Mouse (Mus musculus) right cerebral cortex, postnatal 10 days (tissue): ENCODE measurements around the gene Optc.

Source experiments
- DNase-seq, 2 experiments: peaks; one replicate each; pipeline ENCODE4 v3.0.0; 2021; ENCODE audit warnings: low spot score in 2 of 2

Gene Optc

DNA sequence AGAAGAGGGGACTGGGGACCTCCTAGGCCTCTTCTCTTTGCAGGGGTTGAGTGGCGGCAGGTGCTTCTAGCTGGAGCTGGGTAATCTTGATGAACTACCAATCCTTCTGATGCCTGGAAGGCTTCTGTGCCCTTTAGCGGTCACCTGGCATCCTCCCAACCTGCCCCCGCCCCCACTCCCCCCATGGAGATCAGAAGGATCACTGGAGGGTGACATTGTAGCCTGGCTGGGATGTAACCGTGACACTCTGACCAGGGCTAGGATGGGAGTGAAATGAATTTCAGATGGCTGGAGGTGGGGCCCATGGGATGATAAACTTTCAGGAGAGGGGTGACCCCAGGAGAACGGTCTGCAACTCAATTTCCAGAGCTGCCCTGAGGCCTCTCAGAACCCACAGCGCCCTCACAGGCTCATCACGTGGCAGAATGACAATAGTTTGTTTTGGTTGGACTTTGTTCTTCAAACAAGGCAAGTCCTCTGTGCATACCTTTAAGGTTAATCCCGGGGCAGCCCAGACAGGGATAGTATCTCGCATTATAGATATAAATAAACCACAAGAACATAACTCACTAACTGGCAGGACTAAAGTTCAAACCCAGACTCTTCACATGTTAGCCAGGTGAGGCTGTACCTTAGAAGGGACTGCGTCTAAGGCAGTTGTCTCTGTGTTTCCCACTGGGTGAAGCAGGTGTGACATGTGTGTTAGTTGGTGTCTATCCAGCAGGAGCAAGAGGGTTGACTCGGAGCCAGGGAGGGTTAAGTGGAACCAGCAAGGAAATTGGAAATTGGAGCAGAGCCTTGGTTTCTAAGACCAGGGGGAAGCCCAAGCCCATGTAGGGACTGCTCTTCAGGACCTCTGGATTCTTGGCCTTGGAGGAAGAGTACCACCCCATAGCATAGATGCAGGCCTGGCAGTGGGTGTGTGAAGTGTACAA, 25.2 kb downstream of the Optc start:
- DNase-seq, result no peak

DNA sequence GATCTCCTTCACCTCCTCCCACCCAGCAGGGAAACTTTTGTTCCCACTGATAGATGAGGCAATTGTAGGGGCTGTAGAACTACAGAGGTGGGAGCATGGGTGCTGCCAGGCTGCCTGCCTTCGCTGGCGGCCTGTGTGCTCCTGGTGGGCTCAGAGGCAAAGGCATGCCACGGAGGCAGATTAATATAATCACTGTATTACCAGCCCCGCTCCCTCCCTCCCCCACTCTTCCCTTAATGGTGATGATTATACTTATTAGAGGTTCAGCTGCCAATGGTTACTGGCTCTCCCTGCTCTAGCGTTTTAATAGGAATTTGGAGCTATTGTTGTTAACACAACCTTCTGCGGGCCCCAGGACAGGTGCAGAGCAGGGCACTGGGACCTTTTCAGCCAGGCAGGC, 26.0 kb downstream of the Optc start:
- DNase-seq, result no peak

DNA sequence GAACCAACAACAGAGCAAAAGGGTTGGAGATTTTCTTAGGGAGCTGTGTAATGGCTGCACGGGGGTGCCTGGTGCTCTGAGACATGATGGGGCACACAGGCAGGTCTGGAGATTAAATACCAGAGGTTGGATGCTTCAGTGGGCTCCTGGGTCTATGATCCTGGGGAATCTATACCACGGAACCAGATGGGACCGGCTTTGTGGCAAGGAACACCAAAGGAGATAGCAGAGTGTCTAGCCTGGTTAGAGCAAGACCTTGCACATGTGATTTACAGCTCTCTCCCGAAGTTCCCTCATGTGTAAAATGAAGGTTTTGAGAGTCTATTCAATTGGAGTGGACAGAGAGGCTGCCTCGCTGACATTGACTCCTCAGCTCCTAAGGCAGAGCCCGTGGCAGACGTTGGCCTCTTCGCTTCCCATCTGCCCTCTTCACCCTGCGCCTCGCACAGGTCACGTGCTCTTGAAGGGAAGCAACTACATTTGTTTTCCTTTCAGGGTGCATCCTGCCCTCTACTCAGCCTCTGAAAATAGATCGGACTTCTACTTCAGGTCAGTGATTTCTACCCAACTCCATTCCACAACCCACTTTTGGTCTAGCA, 28.9 kb downstream of the Optc start:
- no peak for DNase-seq

DNA sequence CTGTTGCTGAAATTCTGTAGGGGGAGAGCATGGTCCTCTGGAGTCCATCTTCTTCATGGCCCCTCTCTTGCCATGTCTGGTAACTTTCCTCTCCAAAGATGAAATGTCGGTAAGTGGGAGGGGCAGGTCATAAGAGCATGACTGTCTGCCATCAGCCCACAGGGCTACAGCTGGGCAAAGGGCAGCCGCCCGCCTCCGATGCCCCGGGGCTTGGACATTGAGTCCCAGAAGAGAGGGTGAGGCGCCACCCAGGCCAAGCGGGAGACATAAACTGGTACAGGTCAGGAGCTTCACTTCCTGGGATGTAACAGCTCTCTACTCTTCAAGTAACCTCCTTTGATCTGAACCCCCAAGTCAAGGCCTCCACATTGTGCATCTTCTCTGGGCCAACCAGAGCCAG, 30.9 kb downstream of the Optc start:
- DNase-seq, result no peak

DNA sequence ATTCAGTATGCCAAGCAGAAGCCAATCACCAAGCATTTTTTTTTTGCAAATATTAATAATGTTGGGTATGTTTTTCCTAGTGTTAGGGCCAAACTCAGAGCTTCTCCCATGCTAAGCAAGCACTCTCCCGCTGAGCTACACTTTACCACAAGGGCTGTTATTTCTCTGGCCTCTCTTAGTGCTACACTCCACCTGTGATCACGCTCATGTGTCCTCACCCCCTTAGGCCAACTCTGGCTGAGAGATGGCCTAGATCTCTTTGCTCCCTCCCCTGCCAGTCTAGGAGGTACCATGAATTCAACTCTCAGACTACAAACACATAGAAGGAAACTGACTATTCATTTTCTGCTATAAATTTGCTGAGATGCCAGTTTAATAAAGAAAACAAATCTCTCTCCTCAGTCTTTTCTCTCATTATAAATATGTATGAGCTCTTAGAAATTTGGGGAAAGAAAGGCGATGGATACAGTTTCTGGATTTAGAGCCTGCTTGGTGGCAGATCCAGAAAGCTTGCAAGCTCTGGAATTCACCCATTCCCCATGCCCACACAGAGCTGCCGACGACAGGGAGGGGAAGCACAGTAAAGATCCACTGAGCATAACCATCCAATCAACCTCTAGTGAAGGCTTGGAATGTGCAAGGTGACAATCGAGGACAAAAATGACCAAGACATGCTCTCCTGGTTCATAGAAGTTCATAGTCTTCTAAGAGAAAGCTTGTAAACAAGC, 34.5 kb downstream of the Optc start:
- DNase-seq, result no peak

DNA sequence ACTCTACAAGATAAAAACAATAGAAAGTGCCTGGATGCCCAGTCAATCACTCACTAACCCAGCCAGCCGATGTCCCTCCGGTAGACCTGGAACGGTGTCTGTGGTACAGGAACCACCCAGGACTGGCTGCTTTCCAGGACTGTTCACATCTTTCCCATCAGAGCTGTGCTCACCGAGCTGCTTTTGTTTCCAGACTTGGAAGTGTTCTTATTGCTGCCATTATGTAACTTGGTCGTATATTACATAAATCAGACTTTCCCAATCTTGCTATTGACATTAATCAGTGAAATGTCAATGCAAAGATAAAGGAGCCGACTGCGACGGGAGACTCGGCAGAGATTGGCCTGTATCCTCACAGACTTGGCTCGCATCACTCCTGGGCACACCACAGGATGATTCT, 36.6 kb downstream of the Optc start:
- peak in 1 of 2 experiments; percentile 20 for DNase-seq

DNA sequence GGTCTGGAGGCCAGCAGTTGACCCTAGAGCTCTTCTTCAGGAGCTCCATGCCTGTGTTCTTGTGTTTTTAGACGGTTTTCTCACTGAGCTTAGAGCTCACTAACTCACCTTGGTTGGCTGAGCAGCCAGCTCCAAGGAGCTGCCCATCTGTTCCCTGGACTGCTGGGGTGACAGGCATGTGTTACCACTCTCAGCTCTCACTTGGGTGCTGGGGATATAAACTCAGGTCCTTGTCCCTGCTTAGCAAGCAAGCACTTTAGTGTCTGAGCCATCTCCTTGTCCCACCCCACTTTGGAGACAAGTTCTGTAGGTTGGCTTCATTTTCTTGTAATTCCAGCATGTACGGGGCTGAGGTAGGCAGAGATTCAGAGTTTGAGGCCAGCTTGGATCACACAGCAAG, 38.6 kb downstream of the Optc start:
- DNase-seq, result no peak

DNA sequence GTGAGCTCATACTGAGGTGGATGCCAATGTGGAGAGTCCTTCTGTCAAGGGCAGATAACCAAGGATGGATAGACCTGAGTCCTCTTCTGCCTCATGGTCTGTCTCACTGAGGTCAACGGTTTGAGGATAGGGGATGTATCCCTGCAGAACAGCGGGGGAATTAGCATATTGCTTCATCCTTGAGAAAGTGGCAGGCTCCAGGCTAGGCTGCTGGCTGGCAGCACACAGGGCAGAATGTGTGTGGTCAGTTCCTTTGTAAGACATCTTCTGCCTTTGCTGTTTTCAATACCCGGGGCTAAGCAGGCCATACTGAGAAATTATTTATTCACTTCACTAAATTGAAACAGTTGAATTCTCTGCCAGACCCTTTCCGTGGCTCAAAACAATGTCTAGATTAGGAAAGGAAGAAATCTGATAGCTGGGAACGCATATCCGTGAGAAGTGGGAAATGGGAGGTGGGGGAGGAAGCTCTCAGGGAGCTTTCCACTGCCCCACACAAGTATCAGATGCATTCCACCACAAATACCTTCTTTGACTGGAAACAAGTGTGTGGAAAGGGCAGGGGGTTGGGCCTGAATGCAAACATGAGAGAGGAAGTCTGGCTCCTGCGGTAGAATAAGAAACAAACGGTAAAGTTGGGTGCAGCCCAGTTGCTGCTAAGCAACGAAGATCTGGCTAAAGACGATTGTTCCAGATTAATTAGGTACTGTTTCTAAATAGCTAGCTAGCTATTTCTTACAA, 44.4 kb downstream of the Optc start:
- peak; percentile 67 to 77 for DNase-seq

DNA sequence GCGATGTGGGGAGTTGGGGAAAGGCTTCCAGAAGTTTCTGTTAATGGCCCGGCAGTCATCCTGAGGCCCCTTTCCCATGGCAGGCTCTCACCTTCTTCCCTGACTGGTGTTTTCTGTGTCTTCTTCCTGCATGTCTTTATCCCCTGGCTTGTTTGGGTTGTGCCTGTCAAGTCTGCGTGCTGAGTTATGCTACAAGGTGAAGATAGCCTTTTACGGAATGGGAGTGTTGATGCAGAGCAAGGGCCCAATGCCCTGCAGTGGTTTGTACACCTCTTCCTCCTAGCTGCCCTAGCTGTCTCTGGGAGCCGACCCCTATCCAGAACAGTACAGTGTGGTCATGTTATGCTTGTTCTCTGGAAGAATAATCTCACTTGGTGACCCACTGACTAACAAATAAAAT, 46.8 kb downstream of the Optc start:
- DNase-seq, result peak in 1 of 2 experiments; percentile 9

DNA sequence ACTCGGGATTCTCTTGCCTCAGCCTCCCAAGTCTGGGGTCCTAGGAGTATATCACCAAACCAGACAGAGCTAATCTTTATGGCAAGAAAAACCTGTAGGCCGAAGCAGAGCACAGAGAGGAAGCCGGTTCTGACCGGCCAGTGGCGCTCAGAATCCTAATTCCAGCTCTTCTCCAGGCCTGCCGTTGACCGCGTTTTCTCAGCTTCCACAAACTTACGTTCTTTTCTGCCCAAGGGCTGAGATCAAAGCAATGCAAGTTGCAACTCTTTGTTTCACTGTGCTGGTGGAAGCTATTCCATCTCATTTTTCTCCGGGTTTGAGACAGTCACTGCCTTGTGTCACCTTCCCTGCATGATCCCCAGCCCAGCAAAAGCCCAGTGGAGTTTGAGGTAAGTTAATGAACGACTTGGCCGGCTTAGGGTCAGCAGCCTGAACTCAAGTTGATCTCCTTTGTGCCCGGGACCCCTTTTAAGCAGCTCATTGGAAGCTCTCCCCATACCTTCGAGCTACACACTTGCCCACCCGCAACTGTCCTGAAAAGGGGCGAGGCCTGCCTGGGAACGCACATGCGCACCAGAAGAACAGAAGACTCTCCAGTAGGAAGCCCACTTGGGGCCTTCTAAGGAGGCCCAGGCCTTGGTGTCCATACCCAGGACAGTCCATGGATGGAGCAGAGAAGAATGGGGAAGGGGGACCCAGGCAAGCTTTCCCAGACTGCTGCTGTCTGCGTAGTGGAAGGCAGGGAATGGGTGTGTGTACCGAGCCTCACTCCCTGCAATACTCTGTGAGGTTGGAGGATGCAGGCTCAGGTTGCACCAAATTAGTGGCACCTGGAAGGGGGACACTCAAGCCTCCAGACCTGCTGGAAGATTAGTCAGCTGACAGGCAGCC, 47.7 kb downstream of the Optc start:
- DNase-seq, result peak in 1 of 2 experiments; percentile 17

DNA sequence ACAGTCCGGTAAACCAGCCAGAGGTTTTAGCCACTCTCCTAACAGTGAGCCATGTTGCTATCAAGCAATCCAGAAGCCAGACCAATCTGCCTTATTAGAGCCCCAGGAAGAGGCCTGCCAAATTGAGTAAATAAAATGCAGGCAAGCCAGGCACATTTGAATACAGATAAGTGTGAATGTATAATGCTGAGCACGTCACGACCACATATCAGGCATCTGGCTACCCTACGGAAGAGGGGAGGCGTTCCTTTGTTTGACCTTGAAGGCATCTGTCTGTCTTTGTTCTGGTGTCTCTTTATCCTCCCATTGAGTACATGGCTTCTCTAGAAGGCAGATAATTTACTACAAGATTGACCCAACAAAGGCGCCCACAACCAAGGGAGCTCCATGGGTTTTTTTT, 48.5 kb downstream of the Optc start:
- no peak for DNase-seq

DNA sequence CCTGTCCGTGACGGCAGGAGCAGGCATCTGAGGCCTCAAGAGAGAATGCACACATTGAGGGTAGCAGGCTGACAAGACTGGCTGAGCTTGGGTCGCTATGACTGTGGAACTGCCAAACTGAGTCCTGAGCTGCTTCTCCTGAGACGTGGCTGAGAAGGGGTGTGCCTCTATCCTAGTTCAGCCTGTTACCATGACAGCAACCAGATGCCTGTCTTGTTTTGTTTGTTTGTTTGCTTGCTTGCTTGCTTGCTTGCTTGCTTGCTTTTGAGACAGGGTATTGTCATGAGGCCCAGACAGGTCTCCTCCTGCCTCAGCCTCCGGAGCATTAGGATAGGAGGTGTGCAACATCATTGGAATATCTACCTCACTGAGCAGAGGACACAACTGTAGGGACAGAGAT, 50.0 kb downstream of the Optc start:
- peak in 1 of 2 experiments; percentile 18 for DNase-seq

DNA sequence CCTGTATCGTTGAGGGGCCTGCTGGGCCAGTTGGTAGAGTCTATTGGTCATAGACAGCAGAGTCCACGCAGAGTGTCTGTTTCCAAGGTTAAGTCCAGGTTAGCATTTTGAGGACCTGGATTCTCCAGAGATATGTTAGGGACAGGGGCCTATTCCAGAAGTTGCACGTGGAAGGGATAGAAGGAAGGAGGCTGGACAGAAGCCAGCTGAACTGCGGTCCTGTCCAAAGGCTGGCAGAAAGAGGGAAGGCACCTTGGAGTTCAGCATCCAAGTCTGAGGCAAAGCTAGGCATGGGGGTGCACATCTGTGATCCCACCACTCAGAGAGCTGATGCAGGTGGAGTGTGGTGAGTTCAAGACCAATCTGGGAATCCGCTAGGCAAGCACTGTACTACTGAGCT, 50.6 kb downstream of the Optc start:
- DNase-seq, result no peak

DNA sequence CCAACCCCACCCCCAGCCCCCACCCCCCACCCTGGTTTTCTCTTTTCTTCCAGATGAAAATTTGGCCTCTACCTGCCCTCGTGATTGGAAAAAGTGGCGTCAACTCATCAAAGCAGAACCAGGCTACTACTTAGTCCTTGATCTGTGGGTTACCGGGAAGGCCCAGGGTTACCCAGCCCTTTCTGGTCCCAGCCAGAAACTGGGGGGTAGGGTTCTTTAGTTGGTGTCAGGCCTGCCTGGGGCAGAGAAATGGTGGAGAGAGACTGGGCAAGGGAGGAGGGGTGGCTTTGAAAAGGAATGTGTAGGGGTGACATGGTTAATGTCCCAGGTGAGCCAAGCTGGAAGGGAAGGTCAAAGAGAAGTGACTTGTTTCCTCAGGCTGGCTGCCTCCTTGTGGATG, 51.1 kb downstream of the Optc start:
- no peak for DNase-seq

DNA sequence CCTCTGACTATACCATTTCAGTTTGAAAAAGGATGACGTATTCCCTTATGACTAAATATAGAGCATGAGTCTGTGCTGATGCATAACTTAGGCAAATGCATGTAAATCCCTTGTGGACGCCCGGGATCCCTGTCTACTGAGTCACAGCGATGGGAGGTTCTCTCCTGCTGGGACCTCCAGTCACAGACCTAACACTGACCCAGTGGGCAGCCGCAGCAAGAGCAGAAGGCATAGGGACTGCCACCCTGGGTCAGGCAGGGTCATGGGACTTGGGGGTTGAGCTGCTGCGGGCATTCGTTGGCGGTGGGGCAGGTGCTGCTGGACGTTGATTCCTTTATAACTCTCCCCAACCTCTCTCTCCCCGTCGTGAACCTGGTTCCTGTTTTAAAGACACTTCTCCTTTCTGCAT, 51.7 kb downstream of the Optc start:
- peak in 1 of 2 experiments; percentile 53 for DNase-seq

DNA sequence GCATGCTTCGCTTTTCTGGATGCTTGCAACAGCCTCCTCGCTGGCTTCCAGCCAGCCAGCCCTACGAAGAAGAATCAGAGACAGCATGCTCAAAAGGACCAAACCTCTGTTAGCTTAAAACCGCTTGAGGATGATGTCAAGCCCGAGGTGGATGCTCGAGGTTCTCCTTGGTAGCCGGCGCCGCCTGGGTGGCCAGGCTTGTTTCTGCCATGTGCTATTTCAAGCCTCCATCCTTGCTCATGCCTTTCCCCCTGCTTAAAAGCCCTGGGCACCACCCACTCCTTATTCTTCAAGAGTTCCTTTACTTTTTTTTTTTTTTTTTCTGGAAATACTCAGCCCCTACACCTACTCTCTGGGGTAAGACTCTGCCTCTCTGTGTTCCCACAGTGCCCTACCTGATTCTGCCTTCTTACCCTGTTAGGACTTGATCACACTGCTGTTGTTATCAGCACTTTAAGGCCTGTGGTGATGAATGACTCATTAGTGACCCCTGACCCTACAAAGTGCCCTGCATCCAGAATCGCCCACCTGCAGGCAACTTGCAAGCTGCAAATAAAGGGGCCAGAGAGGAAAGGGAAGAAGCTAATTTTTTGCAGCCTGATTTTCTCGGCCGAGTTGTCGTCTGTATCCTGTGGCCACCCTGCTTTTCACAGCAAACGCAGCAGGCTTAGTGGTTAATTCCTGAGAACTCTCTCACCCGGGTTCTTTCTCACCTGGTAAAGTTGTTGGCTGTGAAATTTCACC, 52.4 kb downstream of the Optc start:
- peak; percentile 70 to 75 for DNase-seq

DNA sequence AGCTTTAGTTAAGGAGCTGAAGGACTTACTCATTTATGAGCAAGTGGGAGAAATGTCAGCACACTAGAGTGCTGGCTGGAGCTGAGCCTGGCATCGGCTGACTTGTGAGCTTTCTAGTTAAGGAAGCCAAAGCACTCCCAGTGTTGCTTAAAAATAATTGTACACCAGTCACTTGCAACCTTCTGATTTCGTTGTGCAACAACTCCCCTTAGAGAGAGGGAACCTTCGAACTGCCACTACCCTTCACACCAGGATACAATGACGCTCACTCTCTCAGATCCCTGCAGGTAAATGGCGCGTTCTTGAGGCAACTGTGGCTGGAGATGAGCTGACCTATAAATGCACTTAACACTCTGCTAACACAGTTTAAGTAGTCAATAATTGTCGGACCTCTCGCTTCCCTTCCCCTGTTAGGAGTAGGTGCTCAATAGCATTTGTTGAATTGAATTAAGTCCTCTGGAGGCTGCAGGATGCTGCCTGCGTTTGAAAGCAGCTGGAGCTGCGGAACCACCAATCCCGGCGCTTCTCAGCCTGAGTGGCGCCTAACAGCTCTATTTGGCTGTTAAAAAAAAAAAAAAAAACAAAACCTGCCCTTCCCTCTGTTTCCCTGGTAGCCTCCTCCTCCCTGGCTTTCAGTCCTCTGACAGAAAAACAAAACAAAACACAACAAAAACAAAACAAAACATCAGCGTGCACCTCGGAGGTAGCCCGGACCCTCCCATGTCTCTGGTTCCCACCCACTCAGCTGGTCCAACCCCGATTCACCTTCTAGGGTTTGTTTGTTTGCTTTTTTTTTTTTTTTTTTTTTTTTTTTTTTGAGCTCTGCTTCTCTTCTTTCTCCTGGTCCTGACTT, 53.2 kb downstream of the Optc start:
- peak; percentile 62 to 65 for DNase-seq
